Mouse (Mus musculus): ENCODE measurements at regions not wholly inside any gene's neighbourhood (a gene's known extent, or its start where the extent isn't known, plus 50 kb on each side); places are given as distances from the start of the nearest gene placed in this dataset.
"Not testable (repeated sequence)": the region's sequence is repeated elsewhere in the genome, so short reads cannot be mapped to it uniquely, and the experiment has no call there.

DNA sequence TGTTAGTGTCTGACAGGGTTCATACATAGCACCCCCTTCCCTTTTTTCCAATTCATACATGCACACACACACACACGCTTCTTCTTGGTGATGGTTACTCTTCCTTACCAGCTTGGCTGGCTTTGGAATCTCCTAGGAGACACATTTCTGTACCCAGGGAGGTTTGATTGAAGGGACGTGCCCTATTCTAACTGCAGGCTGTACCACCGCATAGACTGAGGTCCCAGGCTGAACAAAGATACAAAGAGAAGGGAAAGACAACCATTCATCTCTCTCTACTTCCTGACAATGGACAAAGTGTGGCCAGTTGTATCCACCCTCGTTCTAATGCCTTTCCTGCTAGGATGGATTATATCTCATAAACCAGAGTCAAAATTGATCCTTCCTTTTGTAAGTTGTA, 100.0 kb downstream of the Raet1d start:
- H3K9ac ChIP-seq (replicated peaks; ENCODE audit: low read length); H3K27me3 ChIP-seq (ENCODE audit: control insufficient read depth, insufficient read depth, low read length); ATAC-seq (replicated peaks; ENCODE audit: insufficient number of reproducible peaks, low FRiP score, low TSS enrichment, low read depth); DNase-seq (ENCODE audit: low spot score); H3K4me3 ChIP-seq (ENCODE audit: low read depth, low read length); H3K36me3 ChIP-seq (replicated peaks; ENCODE audit: control insufficient read depth, insufficient read depth, low read depth, low read length); H3K27ac ChIP-seq (replicated peaks; ENCODE audit: low read depth, low read length); H3K4me2 ChIP-seq (ENCODE audit: low read depth, low read length); H3K9me3 ChIP-seq (replicated peaks; ENCODE audit: control insufficient read depth, low read length); H3K4me1 ChIP-seq (ENCODE audit: control insufficient read depth, insufficient read depth, low read length): not testable (repeated sequence)
- WGBS, result 79% methylated on average over 4 of the region's 4 CpGs

DNA sequence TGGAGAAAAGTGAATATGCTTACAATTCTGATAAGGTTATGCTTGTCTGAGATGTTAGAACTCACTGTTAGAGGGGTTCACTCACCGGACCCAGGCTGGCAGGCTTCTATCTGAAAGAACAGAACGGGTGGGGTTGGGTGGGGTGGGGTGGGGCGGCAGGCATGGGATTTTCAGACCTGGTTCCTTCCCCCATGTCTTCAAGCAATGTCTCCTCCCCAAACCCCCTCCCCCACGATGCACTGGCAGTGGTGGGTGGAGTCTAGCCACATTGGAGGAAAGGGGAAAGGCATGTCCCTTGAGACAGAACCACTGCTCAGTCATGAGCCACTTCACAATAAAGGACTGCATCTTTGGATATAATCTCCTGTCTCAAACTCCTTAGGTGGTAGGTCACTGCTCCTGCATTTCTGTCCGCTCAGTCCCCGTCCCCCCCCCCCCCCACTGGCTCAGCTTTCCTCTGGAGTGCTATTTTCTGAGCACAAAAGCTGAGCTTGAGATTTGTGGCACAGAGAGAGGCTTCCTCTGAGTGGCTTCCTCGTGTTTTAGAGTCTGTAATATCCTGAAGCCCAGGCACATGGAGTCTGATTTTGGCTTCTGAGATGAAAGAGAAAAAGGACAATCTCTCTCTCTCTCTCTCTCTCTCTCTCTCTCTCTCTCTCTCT, 100.6 kb downstream of the Raet1d start:
- not testable (repeated sequence) for H3K9ac ChIP-seq (replicated peaks; ENCODE audit: low read length); H3K4me1 ChIP-seq (ENCODE audit: control insufficient read depth, insufficient read depth, low read length); H3K4me2 ChIP-seq (ENCODE audit: low read depth, low read length); H3K27ac ChIP-seq (replicated peaks; ENCODE audit: low read depth, low read length); H3K9me3 ChIP-seq (replicated peaks; ENCODE audit: control insufficient read depth, low read length); H3K4me3 ChIP-seq (ENCODE audit: low read depth, low read length); H3K27me3 ChIP-seq (ENCODE audit: control insufficient read depth, insufficient read depth, low read length); H3K36me3 ChIP-seq (replicated peaks; ENCODE audit: control insufficient read depth, insufficient read depth, low read depth, low read length)
- peak; percentile 33 for DNase-seq (ENCODE audit: low spot score)
- WGBS, result 12% methylated on average over 7 of the region's 7 CpGs
- ATAC-seq (replicated peaks; ENCODE audit: insufficient number of reproducible peaks, low FRiP score, low TSS enrichment, low read depth), result 0 out of 2 replicates have a peak, but pooled peaks have one; percentile 52

- not testable (repeated sequence) for ATAC-seq (replicated peaks; ENCODE audit: insufficient number of reproducible peaks, low FRiP score, low TSS enrichment, low read depth); DNase-seq (ENCODE audit: low spot score); H3K4me3 ChIP-seq (ENCODE audit: low read depth, low read length); H3K27me3 ChIP-seq (ENCODE audit: control insufficient read depth, insufficient read depth, low read length); H3K4me1 ChIP-seq (ENCODE audit: control insufficient read depth, insufficient read depth, low read length); H3K4me2 ChIP-seq (ENCODE audit: low read depth, low read length); H3K9ac ChIP-seq (replicated peaks; ENCODE audit: low read length); H3K9me3 ChIP-seq (replicated peaks; ENCODE audit: control insufficient read depth, low read length); H3K27ac ChIP-seq (replicated peaks; ENCODE audit: low read depth, low read length); H3K36me3 ChIP-seq (replicated peaks; ENCODE audit: control insufficient read depth, insufficient read depth, low read depth, low read length)
- 52% methylated on average over 4 of the region's 4 CpGs for WGBS
Measured at GRCm38 (mm10) chr10:22461480-22462050, 101.2 kb downstream of the Raet1d start.

- not testable (repeated sequence) for H3K27me3 ChIP-seq (ENCODE audit: control insufficient read depth, insufficient read depth, low read length); H3K4me1 ChIP-seq (ENCODE audit: control insufficient read depth, insufficient read depth, low read length); H3K9ac ChIP-seq (replicated peaks; ENCODE audit: low read length); ATAC-seq (replicated peaks; ENCODE audit: insufficient number of reproducible peaks, low FRiP score, low TSS enrichment, low read depth); H3K4me3 ChIP-seq (ENCODE audit: low read depth, low read length); H3K36me3 ChIP-seq (replicated peaks; ENCODE audit: control insufficient read depth, insufficient read depth, low read depth, low read length); H3K4me2 ChIP-seq (ENCODE audit: low read depth, low read length); DNase-seq (ENCODE audit: low spot score); H3K9me3 ChIP-seq (replicated peaks; ENCODE audit: control insufficient read depth, low read length); H3K27ac ChIP-seq (replicated peaks; ENCODE audit: low read depth, low read length)
- WGBS, result 95% methylated on average over 6 of the region's 6 CpGs
Measured at GRCm38 (mm10) chr10:22471722-22472330, 111.5 kb downstream of the Raet1d start.

GRCm38 (mm10) chr10:22479860-22480259, 119.5 kb downstream of the Raet1d start:
- ATAC-seq (replicated peaks; ENCODE audit: insufficient number of reproducible peaks, low FRiP score, low TSS enrichment, low read depth) (0 out of 2 replicates have a peak, but pooled peaks have one; percentile 59), DNase-seq (ENCODE audit: low spot score) (peak; percentile 86)
- H3K4me3 ChIP-seq (ENCODE audit: low read depth, low read length); H3K36me3 ChIP-seq (replicated peaks; ENCODE audit: control insufficient read depth, insufficient read depth, low read depth, low read length); H3K4me1 ChIP-seq (ENCODE audit: control insufficient read depth, insufficient read depth, low read length); H3K4me2 ChIP-seq (ENCODE audit: low read depth, low read length); H3K9ac ChIP-seq (replicated peaks; ENCODE audit: low read length); H3K27ac ChIP-seq (replicated peaks; ENCODE audit: low read depth, low read length); H3K27me3 ChIP-seq (ENCODE audit: control insufficient read depth, insufficient read depth, low read length); H3K9me3 ChIP-seq (replicated peaks; ENCODE audit: control insufficient read depth, low read length): not testable (repeated sequence)
- 3% methylated on average over 4 of the region's 4 CpGs for WGBS

DNA sequence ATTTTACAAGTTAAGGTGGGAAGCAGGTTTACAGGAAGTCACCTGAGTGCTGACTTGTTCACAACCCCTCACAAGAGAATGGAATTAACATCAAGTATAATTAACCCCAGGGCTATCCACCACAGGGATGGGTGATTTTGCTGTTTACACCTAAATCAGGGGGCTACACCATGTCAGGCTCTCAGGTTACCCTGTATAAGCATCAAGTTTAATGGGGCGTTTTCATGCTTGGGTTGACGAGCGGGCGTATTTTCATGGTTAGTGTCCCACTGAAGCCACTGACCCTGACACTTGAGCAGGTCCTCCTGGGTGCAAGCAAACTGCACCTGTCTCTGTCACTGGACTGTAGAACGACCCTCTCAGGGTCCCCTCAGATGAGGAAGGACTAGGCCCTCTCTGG, 126.7 kb downstream of the Raet1d start:
- DNase-seq (ENCODE audit: low spot score); H3K36me3 ChIP-seq (replicated peaks; ENCODE audit: control insufficient read depth, insufficient read depth, low read depth, low read length); H3K4me1 ChIP-seq (ENCODE audit: control insufficient read depth, insufficient read depth, low read length); H3K27me3 ChIP-seq (ENCODE audit: control insufficient read depth, insufficient read depth, low read length); H3K27ac ChIP-seq (replicated peaks; ENCODE audit: low read depth, low read length); H3K9me3 ChIP-seq (replicated peaks; ENCODE audit: control insufficient read depth, low read length); H3K4me2 ChIP-seq (ENCODE audit: low read depth, low read length); H3K9ac ChIP-seq (replicated peaks; ENCODE audit: low read length); ATAC-seq (replicated peaks; ENCODE audit: insufficient number of reproducible peaks, low FRiP score, low TSS enrichment, low read depth); H3K4me3 ChIP-seq (ENCODE audit: low read depth, low read length): not testable (repeated sequence)
- WGBS, result 78% methylated on average over 5 of the region's 5 CpGs

GRCm38 (mm10) chr10:22491806-22492347, 131.5 kb downstream of the Raet1d start:
- not testable (repeated sequence) for H3K4me2 ChIP-seq (ENCODE audit: low read depth, low read length); ATAC-seq (replicated peaks; ENCODE audit: insufficient number of reproducible peaks, low FRiP score, low TSS enrichment, low read depth); H3K27ac ChIP-seq (replicated peaks; ENCODE audit: low read depth, low read length); H3K9me3 ChIP-seq (replicated peaks; ENCODE audit: control insufficient read depth, low read length); H3K27me3 ChIP-seq (ENCODE audit: control insufficient read depth, insufficient read depth, low read length); H3K9ac ChIP-seq (replicated peaks; ENCODE audit: low read length); H3K4me1 ChIP-seq (ENCODE audit: control insufficient read depth, insufficient read depth, low read length); DNase-seq (ENCODE audit: low spot score); H3K4me3 ChIP-seq (ENCODE audit: low read depth, low read length); H3K36me3 ChIP-seq (replicated peaks; ENCODE audit: control insufficient read depth, insufficient read depth, low read depth, low read length)
- 62% methylated on average over 9 of the region's 11 CpGs for WGBS

- Histone ChIP-seq H3K4me2 (ENCODE audit: low read depth, low read length) (no peak overlapping the region), H3K9ac (replicated peaks; ENCODE audit: low read length) (no peak overlapping the region), H3K4me3 (ENCODE audit: low read depth, low read length) (no peak overlapping the region), H3K9me3 (replicated peaks; ENCODE audit: control insufficient read depth, low read length) (no peaks in the 10 kb centered on the region), H3K27ac (replicated peaks; ENCODE audit: low read depth, low read length) (no peak overlapping the region), H3K36me3 (replicated peaks; ENCODE audit: control insufficient read depth, insufficient read depth, low read depth, low read length) (no peaks in the 10 kb centered on the region), H3K4me1 (ENCODE audit: control insufficient read depth, insufficient read depth, low read length) (no peaks in the 10 kb centered on the region), H3K27me3 (ENCODE audit: control insufficient read depth, insufficient read depth, low read length) (no peaks in the 10 kb centered on the region)
- DNase-seq (ENCODE audit: low spot score) (no peak), ATAC-seq (replicated peaks; ENCODE audit: insufficient number of reproducible peaks, low FRiP score, low TSS enrichment, low read depth) (no peak)
- WGBS, result 53% methylated on average over 4 of the region's 4 CpGs
Measured at GRCm38 (mm10) chr10:22495975-22496496, 135.7 kb downstream of the Raet1d start.
